Mouse (Mus musculus) stomach, postnatal 0 days (tissue): ENCODE measurements at regions not wholly inside any gene's neighbourhood (a gene's known extent, or its start where the extent isn't known, plus 50 kb on each side); places are given as distances from the start of the nearest gene placed in this dataset.

Experiments
- CTCF ChIP-seq: IDR thresholded peaks from 2 replicates; pipeline ENCODE4 v1.5.1; 2016; ENCODE audit warnings: antibody characterized with exemption, low read depth, mild to moderate bottlenecking, moderate library complexity
- EP300 ChIP-seq: optimal IDR thresholded peaks from 2 replicates; pipeline ENCODE3; 2016; ENCODE audit warnings: antibody characterized with exemption

DNA sequence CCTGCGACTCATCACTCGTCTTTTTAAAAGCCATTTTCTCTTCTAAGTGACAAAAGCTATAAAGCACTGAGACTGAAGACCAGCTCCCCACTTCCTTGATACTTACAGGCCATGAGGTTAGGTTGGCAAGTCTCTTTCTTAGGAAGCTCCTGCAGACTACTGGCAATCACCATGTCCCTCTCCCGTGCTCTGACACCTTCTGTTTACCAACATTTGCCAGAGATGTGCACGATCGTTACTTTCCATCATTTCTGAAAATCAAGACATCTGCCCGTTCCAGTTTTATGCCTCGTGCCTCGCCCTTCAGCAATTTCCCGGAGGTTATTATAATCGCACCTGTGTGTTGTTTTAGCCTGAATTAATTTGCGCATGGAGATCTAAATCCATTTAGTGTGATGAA lies 110.8 kb downstream of the Cdc42ep3 start:
- TF ChIP-seq CTCF (no peak), EP300 (no peak)
